Mouse (Mus musculus): ENCODE measurements around the gene Morf4l1.
"Not testable (repeated sequence)": the region's sequence is repeated elsewhere in the genome, so short reads cannot be mapped to it uniquely, and the experiment has no call there.

The Morf4l1 gene

GRCm38 (mm10) chr9:90076131-90076530 lies 38.4 kb downstream of the Morf4l1 start:
- in situ Hi-C loops (cut with MboI; ENCODE audit: low pct_unique_long_range_greater_than_20kb in 1 of 2, low sequenced_read_pairs in 2 of 2, unreplicated experiment in 1 of 2), result loop anchor here in 1 of 2 experiments (10.0 kb wide), 1 partner anchor 251 kb away; no protein-coding TSS in a partner anchor

- in situ Hi-C loops (cut with MboI; ENCODE audit: low pct_unique_long_range_greater_than_20kb in 1 of 2, low sequenced_read_pairs in 2 of 2, unreplicated experiment in 1 of 2), result loop anchor here in 1 of 2 experiments (10.0 kb wide), 1 partner anchor 251 kb away; no protein-coding TSS in a partner anchor
These were observed 39.2 kb downstream of the Morf4l1 start for GRCm38 (mm10) chr9:90075336-90075735.

- in situ Hi-C loops (cut with MboI; ENCODE audit: low pct_unique_long_range_greater_than_20kb in 1 of 2, low sequenced_read_pairs in 2 of 2, unreplicated experiment in 1 of 2), result loop anchor here in 1 of 2 experiments (10.0 kb wide), 1 partner anchor 245 kb away; no protein-coding TSS in a partner anchor
These were observed 44.4 kb downstream of the Morf4l1 start for GRCm38 (mm10) chr9:90070174-90070573.

GRCm38 (mm10) chr9:90069485-90069884 lies 45.1 kb downstream of the Morf4l1 start:
- in situ Hi-C loops (cut with MboI; ENCODE audit: low pct_unique_long_range_greater_than_20kb in 1 of 2, low sequenced_read_pairs in 2 of 2, unreplicated experiment in 1 of 2), result no loop called here

GRCm38 (mm10) chr9:90068786-90069185 lies 45.8 kb downstream of the Morf4l1 start:
- in situ Hi-C loops (cut with MboI; ENCODE audit: low pct_unique_long_range_greater_than_20kb in 1 of 2, low sequenced_read_pairs in 2 of 2, unreplicated experiment in 1 of 2), result no loop called here

- in situ Hi-C loops (cut with MboI; ENCODE audit: low pct_unique_long_range_greater_than_20kb in 1 of 2, low sequenced_read_pairs in 2 of 2, unreplicated experiment in 1 of 2), result no loop called here
These were observed 47.2 kb downstream of the Morf4l1 start for GRCm38 (mm10) chr9:90067341-90067740.

GRCm38 (mm10) chr9:90060932-90061331 lies 53.6 kb downstream of the Morf4l1 start:
- in situ Hi-C loops (cut with MboI; ENCODE audit: low pct_unique_long_range_greater_than_20kb in 1 of 2, low sequenced_read_pairs in 2 of 2, unreplicated experiment in 1 of 2), result not testable (repeated sequence)

GRCm38 (mm10) chr9:90060574-90060875 lies 54.0 kb downstream of the Morf4l1 start:
- in situ Hi-C loops (cut with MboI; ENCODE audit: low pct_unique_long_range_greater_than_20kb in 1 of 2, low sequenced_read_pairs in 2 of 2, unreplicated experiment in 1 of 2), result no loop called here

GRCm38 (mm10) chr9:90059828-90060573 lies 54.6 kb downstream of the Morf4l1 start:
- in situ Hi-C loops (cut with MboI; ENCODE audit: low pct_unique_long_range_greater_than_20kb in 1 of 2, low sequenced_read_pairs in 2 of 2, unreplicated experiment in 1 of 2), result no loop called here

GRCm38 (mm10) chr9:90056716-90057115 lies 57.9 kb downstream of the Morf4l1 start:
- in situ Hi-C loops (cut with MboI; ENCODE audit: low pct_unique_long_range_greater_than_20kb in 1 of 2, low sequenced_read_pairs in 2 of 2, unreplicated experiment in 1 of 2), result no loop called here

- in situ Hi-C loops (cut with MboI; ENCODE audit: low pct_unique_long_range_greater_than_20kb in 1 of 2, low sequenced_read_pairs in 2 of 2, unreplicated experiment in 1 of 2), result no loop called here
These were observed 58.7 kb downstream of the Morf4l1 start for GRCm38 (mm10) chr9:90055911-90056310.

GRCm38 (mm10) chr9:90055409-90055808 lies 59.2 kb downstream of the Morf4l1 start:
- in situ Hi-C loops (cut with MboI; ENCODE audit: low pct_unique_long_range_greater_than_20kb in 1 of 2, low sequenced_read_pairs in 2 of 2, unreplicated experiment in 1 of 2), result no loop called here

GRCm38 (mm10) chr9:90054371-90055145 lies 60.0 kb downstream of the Morf4l1 start:
- in situ Hi-C loops (cut with MboI; ENCODE audit: low pct_unique_long_range_greater_than_20kb in 1 of 2, low sequenced_read_pairs in 2 of 2, unreplicated experiment in 1 of 2), result no loop called here

- in situ Hi-C loops (cut with MboI; ENCODE audit: low pct_unique_long_range_greater_than_20kb in 1 of 2, low sequenced_read_pairs in 2 of 2, unreplicated experiment in 1 of 2), result no loop called here
These were observed 60.7 kb downstream of the Morf4l1 start, which contains the start of gene Ctsh for GRCm38 (mm10) chr9:90053852-90054251. Gene Ctsh, plus strand, starts transcription at chr9:90054152.

- in situ Hi-C loops (cut with MboI; ENCODE audit: low pct_unique_long_range_greater_than_20kb in 1 of 2, low sequenced_read_pairs in 2 of 2, unreplicated experiment in 1 of 2), result no loop called here
These were observed 66.5 kb downstream of the Morf4l1 start for GRCm38 (mm10) chr9:90047937-90048627.

GRCm38 (mm10) chr9:90045191-90045590 lies 69.4 kb downstream of the Morf4l1 start:
- in situ Hi-C loops (cut with MboI; ENCODE audit: low pct_unique_long_range_greater_than_20kb in 1 of 2, low sequenced_read_pairs in 2 of 2, unreplicated experiment in 1 of 2), result no loop called here

GRCm38 (mm10) chr9:90042906-90043305 lies 71.7 kb downstream of the Morf4l1 start:
- in situ Hi-C loops (cut with MboI; ENCODE audit: low pct_unique_long_range_greater_than_20kb in 1 of 2, low sequenced_read_pairs in 2 of 2, unreplicated experiment in 1 of 2), result not testable (repeated sequence)

All from mouse embryonic stem cell (cell line).